Mouse (Mus musculus) cerebellum, adult 8-10 months (tissue): ENCODE measurements around the gene Supt6.
"Not testable (repeated sequence)": the region's sequence is repeated elsewhere in the genome, so short reads cannot be mapped to it uniquely, and the experiment has no call there.

ENCODE experiments used
- DNase-seq: peaks from one replicate; pipeline ENCODE4 v3.0.0; 2022

Gene Supt6

DNA sequence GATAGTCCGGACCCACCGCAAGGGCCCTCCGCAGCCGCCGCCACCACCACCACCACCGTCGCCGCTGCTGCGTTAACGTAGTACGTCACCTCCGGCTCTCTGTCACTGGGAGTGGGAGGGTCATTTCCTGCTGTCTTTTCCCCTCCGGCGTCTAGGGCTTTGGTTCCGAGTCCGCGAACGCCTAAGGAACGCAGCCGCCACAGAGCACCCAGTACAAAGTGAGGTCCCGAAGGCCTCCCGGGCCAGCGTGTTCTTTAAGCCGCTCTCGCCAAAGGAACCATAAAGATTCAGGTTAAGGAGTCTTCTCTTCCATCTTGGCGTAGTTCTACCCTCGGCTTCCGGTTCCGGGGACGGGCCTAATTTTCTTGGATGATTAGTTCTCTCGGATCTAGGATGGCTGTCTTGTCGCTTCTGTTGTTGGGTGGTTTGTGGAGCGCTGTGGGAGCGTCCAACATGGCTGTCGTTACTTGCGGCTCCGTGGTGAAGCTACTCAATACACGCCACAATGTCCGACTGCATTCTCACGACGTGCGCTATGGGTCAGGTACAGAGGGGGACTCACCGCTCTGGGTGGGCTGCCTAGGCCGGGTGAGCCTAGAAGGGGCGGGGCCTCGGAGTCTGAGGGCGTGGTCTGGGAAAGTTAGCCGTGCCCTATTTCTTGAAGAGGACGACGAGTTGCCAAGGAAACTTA is at the start of gene Supt6, which contains the start of gene Sdf2:
Supt6 (minus strand) TSS at position 361 of the 691 bp plus-strand sequence.
Sdf2 (plus strand) TSS at position 120 of the 691 bp plus-strand sequence.
- peak; percentile 77 for DNase-seq

DNA sequence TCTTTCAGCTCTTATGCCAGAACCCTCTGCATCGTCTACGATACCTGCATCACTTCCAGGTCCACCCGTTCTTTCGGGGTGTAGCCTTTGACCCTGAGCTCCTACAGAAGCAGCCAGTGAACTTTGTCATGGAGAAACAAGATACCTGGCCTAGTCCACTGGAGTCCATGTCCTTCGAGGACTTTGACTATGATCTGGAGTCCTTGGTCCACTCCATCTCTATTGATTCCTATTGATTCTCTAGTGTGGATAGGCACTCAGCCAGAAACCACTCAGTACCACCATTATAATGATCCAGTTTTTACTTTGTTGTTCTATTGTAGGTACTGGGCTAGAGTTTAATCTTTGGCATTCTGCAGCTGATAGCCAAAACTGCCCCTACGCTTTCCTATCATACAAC is 48.8 kb upstream of the Supt6 start:
- no peak for DNase-seq

DNA sequence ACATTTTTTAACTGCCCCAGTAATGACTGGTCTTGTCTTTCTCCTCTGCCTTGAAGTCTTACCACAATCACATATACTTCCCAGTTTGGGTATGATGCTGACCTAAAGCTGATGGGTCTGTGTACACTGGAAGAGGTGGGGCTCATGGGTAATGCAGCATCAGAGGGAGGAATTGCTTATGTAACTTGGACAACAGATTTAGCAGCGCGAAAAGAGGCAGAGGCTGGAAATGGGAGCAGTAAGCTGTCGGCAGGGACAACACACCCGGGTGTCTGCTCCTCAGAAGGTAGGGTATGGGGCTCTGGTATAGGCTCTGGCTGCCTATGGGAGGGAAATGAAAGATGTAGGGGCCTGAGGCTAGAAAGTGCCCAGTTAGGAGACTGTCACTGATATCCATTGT is 44.9 kb upstream of the Supt6 start, which contains the start of gene BC030499:
BC030499 (plus strand) TSS at position 188 of the 400 bp plus-strand sequence.
- DNase-seq, result no peak

DNA sequence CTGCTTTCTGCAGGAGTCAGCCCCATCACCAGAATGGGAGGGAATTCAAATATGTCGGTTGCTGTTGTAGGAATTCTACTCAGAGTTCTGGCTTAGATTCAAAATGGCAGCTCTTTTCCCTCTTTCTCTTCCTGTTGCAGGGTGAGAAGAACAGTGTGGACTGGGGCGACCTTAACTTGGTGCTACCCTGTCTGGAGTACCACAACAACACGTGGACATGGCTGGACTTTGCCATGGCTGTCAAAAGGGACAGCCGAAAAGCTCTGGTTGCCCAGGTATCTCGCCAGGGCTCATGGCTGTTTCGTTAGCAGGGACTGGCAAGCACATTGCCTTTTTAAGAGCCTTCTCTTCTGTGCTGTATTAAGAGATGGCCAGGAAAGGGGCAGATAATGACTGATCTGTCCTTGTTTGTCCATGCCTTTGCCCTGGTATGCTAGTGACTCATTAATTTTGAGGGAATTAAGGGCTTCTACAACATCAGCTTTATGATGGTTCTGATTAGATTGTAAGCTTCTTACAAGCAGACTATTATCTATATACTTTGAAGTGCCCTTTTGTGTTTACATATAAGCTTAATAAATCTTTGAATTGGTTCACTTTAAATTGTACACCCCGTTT is 43.5 kb upstream of the Supt6 start:
- no peak for DNase-seq

DNA sequence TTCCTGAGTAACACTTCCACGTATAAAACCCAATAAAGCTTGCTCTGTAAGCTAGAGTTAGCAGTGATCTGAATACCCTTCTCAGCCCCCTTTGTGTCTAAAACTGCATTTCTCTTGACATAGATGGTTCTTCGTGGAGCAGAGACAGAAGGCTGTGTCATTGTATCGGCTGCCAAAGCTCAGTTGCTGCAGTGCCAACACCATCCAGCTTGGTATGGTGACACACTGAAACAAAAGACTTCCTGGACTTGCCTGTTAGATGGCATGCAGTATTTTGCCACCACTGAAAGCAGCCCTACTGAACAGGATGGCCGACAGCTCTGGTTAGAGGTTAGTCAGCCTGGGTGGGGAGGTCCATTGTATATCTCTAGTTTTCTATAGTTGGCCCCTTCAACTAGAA is 33.8 kb upstream of the Supt6 start:
- DNase-seq, result no peak

DNA sequence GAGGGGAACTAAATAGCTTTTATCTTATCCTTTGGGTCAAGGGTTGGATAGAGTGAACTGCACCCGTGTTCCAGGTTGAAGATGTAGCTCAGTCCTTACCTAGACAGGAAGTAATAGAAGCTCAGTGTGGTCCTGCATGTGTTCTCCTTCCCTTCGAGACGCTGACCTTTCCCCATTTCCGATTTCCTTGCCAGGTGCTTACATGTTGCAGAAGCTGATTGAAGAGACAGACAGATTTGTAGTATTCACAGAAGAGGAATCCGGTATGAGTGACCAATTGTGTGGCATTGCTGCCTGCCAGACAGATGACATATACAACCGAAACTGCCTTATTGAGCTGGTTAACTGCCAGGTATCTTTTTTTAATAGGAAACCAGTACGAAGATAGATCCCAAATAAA is 33.1 kb upstream of the Supt6 start:
- no peak for DNase-seq

DNA sequence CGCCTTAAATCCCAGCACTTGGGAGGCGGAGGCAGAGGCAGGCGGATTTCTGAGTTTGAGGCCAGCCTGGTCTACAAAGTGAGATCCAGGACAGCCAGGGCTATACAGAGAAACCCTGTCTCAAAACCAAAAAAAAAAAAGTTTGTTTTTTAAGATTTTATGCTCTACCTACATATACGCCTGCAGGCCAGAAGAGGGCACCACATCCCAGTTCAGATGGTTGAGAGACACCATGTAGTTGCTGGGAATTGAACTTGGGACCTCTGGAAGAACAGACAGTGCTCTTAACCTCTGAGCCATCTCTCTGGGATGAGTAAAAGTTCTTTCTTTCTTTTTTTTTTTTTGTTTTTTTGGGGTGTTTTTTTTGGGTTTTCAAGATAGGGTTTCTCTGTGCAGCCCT is 30.4 kb upstream of the Supt6 start:
- not testable (repeated sequence) for DNase-seq

DNA sequence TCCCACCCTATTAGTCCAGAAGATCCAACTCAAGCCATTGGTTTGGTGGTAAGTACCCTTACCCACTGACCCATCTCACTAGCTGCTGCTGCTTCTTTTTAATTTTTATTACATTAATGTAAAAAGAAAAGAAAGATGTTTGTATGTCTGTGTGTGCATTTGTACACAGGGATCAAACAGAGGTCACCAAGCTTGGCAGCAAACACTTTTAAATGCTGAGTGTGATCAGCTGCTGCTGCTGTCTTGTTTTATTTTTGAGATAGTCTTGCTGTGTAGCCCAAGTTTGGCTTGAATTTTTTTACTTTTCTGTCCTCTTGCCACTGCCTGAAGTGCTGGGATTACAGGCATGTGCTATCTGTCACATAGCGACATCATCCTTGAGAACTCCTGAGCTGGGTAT is 29.8 kb upstream of the Supt6 start:
- DNase-seq, result no peak

DNA sequence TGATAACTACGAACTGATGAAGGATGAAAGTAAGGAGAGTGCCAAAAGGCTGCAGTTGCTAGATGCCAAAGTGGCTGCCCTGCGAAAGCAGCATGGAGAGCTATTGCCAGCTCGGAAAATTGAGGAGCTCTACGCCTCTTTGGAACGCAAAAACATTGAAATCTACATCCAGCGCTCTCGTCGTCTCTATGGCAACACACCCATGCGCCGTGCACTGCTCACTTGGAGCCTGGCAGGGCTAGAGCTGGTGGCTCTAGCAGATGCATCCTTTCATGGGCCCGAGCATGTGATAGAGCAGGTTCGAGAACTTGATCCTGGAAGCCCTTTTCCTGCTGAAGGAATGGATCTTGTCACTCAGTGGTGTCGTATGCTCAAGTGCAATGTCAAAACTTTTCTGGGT is 26.2 kb upstream of the Supt6 start:
- no peak for DNase-seq

DNA sequence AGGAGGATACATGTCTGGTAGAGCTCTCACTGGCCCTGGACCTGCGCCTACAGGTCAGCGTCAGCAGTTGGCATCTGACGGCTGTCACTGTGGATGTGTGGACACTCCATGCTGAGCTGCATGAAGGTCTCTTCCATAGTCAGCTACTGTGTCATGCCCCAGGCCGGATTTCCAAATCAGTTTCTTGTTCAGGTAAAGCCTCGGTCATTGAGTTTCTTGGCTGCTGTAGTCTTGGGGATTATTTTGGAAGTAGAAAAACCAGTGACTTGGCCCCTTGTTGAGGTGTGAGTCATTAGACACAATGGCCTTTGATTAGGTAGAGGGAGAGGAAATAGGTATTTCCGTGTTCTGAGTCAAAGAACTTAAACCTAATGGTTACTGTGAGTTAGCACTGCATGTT is 19.8 kb upstream of the Supt6 start:
- no peak for DNase-seq

DNA sequence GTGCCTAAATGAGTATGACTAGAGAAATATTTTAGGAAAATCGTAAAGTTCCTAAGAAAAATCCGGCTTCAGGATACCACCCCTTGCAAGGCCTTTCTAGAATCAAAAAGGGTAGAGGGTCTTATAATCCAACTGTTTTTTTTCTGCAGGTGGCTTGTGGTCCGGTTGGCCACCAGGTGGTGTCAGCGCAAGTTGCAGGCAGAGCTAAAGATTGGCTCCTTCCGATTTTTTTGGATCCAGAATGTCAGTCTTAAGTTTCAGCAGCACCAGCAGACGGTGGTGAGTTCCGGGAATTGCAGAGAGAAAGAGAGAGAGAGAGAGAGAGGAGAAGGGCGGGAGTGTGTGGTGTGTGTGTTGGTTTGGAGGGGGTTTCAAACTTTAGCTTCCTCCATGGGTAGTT is 16.8 kb upstream of the Supt6 start:
- DNase-seq, result peak; percentile 31

DNA sequence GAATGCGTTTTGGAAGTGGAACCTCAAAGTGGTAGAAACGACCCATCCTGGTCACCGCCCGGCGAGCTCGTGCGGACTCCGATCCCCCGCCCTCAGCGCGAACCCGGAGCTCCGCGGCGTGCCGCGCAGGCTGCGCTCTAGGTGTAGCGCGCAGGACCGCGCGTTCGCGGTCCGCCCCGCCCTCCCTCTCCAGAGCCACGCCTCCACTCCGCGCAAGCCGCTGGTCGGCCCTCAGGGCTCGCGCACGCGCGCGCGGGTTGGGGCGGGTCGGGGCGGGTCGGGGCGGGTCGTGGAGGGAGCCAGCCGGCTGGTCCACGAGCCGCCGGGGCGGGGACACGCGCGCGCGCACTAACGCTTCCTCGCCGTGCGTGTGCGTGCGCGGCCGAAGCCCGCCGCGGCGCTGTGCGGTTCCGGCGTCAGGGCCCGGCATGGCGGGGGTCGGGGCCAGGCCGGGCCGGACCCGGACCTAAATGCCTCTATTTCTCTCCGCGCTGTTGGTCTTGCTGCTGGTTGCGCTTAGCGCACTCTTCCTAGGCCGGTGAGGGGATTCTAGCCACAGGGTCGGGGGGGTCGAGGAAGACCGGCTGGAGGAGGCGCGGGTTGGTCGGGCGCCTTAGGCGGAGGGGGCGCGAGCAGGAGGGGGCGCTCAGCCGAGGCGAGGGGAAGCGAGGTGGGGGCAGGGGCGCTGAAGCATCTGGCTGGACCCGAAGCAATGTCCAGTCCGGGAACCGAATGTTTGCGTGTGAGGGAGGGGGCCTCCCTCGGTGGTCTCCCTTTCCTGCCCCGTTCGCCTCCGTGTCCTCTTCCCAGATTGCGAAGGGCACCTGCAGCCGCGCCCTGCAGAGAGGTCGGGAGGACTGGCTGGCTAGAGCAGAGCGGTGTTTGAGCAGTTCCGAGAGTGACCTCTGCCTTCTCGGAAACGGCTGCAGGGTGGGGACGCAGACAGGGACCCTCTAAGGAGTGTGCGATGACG is 15.9 kb upstream of the Supt6 start, which contains the start of gene 2610507B11Rik:
2610507B11Rik (plus strand) TSS at position 373 of the 973 bp plus-strand sequence.
- DNase-seq, result peak; percentile 90

DNA sequence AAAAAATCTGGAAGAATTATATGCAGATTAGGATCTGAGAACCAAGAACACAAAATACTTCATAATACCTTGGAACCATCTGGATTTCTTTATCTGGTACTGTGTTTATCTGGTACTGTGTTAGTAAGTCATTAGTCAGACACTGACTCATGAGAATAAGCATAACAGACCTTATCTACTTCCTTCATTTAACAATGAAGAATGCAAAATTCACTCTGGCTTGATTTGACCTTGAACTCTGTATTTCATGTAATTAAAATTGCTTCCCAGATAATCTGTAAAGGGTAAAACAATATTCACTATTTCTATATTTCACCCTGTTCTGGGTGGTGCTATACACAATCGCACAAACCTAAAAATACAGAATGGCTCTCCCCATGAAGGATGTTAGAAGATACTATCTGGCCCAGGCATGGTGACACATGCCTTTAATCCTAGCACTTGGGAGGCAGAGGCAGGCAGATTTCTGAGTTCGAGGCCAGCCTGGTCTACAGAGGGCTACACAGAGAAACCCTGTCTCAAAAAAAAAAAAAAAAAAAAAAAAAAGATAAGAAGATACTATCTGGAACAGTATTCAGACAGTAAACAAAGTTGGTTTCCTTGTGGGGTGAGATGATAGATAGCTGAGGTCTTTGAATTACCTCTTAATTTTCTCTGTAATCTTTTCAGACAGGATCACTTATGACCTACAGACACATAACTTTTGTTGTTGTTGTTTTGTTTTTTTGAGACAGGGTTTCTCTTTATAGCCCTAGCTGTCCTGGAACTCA is 14.9 kb upstream of the Supt6 start:
- no peak for DNase-seq

DNA sequence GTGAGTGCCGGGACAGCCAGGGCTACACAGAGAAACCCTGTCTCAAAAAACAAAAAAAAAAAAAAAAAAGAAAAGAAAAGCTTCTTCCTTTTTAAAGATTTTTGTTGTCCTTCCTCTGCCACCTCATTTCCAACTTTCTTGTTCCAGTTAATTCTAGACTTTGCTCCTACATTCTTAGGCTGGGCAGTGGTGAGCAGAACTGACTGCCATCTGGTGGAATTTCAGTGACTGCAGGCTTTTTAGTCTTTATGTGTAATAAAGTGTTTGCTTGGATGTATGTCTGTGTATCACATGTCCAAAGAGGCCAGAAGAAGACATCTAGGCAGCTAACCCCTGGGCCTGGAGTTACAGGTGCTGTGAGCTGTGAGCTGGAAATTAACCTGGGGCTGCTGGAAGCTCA is 10.8 kb upstream of the Supt6 start:
- DNase-seq, result no peak

DNA sequence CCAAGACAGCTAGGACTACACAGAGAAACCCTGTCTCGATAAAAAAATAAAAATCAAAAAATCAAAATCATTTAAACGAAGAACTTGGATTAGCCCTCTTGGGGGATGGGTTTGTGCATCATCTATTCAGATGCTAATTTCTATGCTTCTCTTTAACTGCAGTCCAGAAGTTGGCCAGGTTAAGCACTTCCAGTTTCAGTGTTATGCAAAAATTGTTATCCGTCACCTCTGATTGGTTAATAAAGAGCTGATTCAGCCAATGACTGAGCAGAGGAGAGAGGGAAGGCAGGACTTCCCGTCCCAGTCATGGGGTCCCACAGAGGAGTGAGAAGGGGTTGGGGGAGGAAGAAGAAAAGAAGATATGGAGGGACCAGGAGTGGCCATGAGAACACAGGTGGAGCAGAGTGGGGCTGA is 1.9 kb upstream of the Supt6 start:
- no peak for DNase-seq

DNA sequence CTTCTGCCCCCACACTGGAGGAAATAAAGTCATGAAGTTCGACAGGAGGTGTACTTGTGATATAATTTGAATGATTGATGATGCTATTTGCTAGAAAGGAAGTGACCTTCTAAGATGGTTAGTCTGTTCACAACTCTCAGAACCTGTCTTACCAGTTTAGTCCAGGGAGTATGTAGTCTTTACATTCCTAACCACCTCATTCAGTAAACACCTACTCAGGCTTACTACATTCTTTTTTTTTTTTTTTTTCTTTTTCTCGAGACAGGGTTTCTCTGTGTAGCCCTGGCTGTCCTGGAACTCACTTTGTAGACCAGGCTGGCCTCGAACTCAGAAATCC is 1.2 kb upstream of the Supt6 start:
- DNase-seq, result no peak

DNA sequence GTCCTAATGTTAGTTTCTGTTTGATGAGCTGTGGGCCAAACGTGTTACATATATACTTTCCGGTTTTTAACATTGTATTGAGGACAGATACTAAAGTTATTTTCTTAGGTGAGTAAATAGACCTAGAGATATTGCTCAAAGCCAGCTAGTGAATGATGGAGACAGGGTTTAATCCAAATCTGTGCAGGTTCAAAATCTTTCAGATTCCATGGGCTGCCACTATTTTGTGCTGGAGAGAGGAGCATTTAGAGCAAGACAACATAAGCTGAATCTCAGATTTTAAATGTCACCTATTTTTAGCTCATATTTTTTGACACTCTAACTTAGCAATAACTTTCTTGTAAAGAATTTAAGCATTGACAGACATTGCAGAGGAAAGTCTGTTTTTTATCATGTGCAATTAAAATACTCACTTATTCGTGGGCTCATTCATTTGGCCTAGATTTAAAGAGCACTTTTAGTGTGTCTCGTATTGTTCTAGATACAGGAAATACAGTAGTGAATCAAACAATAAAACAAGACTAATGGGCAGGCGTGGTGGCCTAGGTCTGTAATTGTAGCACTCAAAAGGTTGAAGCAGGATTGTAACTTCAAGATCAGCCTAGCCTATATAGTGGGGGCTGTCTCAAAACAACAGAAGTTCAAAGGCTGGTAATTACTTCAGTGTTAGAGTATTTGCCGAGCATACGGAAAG is 678 bp upstream of the Supt6 start:
- DNase-seq, result no peak

DNA sequence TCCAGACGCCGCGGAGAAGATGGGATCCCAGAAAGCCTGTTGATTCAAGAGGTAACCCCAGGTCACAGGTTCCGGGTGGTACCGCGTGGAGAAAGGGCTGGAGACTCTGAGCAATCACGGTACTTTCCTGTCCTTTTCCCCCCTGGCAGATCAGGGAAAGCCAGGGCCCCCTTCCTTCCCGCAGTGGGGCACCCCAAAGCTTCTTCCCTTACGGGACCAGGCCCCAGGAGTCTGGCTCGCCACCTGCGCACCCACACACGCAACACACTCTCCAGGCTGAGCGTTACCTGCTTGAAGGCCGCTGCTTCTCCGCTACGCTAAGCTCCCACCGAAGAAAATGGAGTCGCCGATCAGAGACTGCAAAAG is 543 bp downstream of the Supt6 start:
- DNase-seq, result no peak

DNA sequence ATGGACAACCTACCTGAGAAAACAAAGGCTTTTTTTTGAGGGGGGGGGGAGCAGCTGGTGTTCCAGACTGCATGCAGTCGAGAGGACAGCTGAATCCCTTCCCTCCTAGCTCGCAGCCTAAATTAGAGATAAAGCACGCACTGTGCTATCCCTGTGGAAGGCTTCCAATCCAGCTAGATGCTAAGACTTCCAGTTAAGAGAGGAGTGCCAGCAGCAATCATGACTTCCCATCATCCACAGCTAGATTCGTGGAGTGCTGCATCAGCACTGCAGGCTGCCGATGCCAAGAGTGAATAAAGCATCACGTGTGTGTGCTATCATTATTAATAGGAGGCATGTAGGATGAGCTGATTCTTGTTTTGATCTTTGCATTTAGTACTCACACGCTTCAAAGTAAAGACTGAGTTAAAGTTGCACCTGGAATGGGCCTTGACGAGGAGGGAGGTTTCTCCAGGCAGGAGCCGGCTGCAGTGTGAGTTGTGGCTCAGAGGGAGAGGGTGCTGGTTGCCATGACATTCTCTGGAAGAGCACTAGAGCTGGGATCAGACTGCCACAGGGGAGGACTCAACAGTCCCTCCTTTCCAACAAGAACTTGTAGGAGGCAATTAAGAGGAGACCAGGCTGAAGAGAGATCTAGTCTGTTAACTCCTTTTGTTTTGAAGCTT is 5.5 kb downstream of the Supt6 start:
- no peak for DNase-seq

DNA sequence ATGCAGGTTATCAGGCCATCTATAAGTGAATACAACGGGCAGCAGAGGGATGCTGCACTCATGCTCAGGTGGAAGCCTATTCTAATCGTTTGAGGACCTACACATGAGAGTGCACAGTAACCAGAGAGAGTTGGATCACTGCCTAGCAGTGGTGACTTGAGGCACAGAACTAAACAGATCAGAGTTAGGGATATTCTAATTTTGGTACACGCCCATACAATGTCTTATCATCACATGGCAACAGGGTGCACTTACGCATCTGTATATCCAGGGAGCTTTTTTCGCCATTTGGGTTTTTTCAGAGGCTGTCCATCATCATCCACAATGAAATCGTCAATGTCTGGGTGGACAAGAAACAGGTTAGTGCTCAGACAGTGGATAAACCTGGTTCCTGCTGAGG is 14.3 kb downstream of the Supt6 start:
- no peak for DNase-seq

DNA sequence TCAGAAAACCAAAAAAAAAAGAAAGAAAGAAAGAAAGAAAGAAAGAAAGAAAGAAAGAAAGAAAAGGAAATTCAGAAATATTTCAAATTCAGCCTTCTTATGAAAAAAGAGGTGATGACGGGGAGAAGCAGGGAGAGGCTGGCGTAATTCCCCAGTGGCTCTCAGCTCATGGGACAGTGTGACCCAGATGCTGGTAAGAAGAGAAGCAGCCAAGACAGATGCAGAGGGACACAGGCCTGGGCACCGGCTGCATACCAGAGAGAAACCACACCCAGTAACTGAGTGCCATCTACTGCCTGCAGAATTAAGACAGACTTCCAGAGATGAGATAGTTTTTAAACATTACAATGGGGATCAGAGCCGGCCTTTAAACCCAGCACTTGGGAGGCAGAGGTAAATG is 22.2 kb downstream of the Supt6 start:
- DNase-seq, result no peak
